Mouse (Mus musculus) skeletal muscle tissue, postnatal 0 days (tissue): Measurements from ENCODE around the gene Lcorl. TPM values are rescaled to one million over a fixed set of nuclear protein-coding genes. Genes with fewer than 3 reads are reported as not detected.

Source experiments
- polyA plus RNA-seq: library from polyadenylated mRNA; unstranded; fragments of >200 nt; fragmentation: Nextera tagmentation; extraction: Ambion mirVana; gene quantifications from 2 replicates; pipeline ENCODE4 v1.2.1, GENCODE M21; 2015

Gene Lcorl
- polyA plus RNA-seq = 7.1 and 7.7 TPM in 2 replicates

DNA sequence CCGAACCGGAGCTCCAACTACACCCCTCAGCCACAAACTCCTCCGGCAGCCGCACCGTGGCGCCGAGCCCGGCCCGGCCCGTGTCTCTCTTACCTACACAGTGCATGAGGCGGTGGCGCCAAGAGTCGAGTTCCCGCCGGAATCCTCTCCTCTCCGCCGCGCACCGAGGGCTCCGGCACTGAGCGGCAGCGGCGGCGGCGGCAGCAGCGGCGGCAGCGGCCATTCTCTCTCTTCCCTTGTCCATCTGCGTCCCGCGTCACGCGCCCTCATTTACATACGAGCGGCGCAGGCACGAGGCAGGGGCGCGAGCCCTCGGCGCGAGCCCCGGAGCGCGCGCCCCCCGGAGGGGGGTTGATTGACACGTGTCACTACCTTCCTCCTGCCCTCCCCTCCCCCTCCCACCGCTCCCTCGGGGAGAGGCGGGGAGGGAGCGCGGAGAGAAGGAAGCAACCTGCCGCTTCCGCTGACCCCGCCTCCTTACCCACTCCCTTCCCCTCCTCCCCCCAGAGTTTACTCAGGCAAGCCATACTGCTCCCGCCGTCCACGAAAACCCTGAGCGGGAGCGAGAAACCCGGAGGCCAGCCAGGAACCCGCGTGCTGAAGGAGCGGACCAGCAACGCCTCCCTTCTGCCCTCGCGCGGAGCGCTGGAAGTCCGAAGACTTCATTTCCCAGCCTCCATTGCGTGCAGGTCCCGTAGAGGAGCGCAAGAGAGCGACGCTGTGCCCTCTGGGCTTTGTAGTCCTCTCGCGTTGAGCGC, at the start of gene Lcorl:
TSS of gene Lcorl (minus strand) at position 362 of the 758 bp plus-strand sequence.

DNA sequence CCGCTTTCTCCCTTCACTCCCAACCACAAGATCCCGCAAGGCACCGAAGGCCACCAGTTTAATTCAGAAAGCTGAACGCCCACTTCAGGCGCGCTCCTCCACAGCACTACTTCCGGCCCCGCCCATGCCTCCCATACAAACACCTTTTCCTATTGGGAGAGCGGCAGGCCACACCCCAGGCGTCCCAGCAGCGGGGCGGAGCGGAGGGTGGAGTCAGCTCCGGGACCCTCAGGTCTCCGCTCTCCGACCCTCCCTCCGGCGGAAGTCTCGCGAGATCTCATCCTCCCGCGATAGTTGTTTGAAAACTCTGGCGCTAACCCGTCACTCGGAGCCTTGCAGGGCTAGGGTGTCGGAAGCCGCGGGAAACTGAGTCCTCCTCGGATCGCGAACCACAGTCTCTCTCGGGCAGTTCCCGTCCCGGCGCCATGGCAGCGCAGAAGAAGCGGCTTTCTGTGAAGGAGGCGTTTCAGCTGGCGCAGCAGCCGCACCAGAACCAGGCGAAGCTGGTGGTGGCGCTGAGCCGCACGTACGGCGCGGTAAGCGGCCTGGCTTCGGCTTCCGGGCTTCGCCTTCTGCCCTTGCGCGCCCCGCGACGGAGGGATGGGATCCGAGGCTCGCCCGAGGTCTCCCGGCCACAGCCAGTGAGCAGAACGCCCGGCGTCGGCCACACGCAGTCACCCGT, 187.7 kb downstream of the Lcorl start, which contains the start of gene Ncapg:
TSS of gene Ncapg (plus strand) at position 322 of the 682 bp plus-strand sequence.

Other genes with a start within 250 kb of the Lcorl start
- 0.27 and 0.36 TPM in 2 replicates for gene Fam184b, start 218.0 kb downstream of the Lcorl start, polyA plus RNA-seq
- gene Ncapg, start 187.7 kb downstream of the Lcorl start, polyA plus RNA-seq = 8.2 and 8.7 TPM in 2 replicates